Mouse (Mus musculus) urinary bladder, postnatal 14 days (tissue): ENCODE measurements at regions not wholly inside any gene's neighbourhood (a gene's known extent, or its start where the extent isn't known, plus 50 kb on each side); places are given as distances from the start of the nearest gene placed in this dataset.

Experiments used
- DNase-seq: peaks from one replicate; pipeline ENCODE4 v3.0.0; 2021; ENCODE audit warnings: low spot score

- no peak for DNase-seq
These were observed 277.1 kb upstream of the Atp5g3 start for GRCm38 (mm10) chr2:74187963-74188790.

GRCm38 (mm10) chr2:74178106-74178505 lies 267.0 kb upstream of the Atp5g3 start:
- DNase-seq: no peak

- no peak for DNase-seq
These were observed 257.8 kb upstream of the Atp5g3 start for GRCm38 (mm10) chr2:74168776-74169570.

DNA sequence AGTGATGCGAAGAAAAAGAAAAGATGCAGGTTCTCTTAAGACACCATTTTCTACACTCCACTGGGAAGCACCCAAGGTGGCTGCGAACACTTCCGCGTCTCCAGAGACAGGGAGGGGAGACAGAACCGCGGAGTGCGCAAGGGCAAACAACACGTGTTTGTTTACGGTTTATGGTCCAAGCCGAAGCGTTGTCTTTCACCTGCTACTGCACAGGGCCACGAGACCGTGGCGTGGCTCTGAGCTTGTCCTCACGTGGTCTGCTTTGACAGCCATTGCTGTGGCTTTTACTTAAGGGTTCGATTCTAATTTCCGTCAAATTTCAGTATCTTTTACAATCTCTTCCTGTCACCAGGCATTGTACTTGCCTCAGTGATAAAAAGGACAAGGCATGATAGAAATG lies 257.2 kb upstream of the Atp5g3 start:
- DNase-seq: no peak

DNA sequence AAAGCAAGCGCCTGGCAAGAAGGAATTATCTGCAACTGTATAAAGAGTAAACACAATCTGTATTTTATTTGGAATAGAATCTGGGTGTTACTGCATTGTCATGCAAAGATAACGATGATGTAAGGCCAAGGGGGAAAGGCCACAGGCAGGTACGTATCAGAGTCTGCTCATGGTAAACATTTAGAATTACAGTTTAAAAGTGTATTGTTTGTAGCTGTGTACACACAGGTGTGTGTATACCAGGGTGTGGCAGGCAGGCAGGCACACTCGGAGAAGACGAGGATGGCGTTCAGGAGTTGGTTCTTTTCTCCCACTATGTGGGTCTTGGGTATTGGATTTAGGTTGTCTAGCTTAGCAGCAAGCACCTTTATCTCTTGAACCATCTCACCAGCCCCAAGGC lies 242.9 kb upstream of the Atp5g3 start:
- no peak for DNase-seq

- DNase-seq: no peak
These were observed 242.2 kb upstream of the Atp5g3 start for GRCm38 (mm10) chr2:74153247-74153850.

- DNase-seq: no peak
These were observed 241.6 kb upstream of the Atp5g3 start for GRCm38 (mm10) chr2:74152534-74153246.

DNA sequence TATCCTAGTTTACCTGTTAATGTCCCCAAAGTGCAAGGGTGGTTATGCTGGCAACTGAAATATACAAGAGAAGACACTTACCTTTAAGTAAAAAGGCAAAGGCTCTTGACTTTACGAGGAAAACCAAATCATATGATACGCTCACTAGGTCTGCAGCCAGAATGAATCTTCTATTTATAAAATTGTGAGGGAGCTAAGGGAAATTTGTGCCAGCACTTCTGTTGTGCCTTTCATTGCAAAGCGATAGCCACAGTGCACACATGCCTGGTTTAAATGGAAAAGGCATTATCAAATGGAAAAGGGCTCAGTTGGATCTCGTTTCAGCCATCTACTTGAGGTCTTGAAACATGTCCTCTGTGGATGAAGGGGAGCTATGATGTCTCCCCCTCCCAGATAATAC lies 236.1 kb upstream of the Atp5g3 start:
- DNase-seq: no peak

GRCm38 (mm10) chr2:74136624-74137003 lies 225.5 kb upstream of the Atp5g3 start:
- no peak for DNase-seq

- no peak for DNase-seq
These were observed 225.0 kb upstream of the Atp5g3 start for GRCm38 (mm10) chr2:74135963-74136623.

DNA sequence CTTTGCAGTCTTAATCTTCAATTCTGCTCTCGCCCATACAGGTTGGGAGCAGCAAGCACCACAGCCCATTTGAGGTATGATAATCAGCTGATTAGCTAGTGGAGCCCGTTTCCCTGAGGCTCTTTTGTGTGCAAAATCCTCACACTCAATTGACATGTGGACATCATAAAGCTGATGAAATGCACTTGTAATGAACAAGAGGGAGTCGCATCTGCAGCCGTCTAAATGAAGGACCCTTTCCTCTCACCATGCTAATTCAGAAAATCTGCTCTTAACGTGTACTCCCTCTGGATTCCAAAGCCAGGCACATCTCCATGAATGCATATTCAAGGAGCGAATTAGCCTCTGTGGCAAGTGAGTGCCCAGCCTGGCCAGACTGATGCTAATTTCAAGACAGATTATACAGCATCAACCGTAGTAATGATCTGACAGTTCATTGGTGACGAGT lies 219.0 kb upstream of the Atp5g3 start:
- DNase-seq: no peak

- DNase-seq: no peak
These were observed 217.8 kb upstream of the Atp5g3 start for GRCm38 (mm10) chr2:74128782-74129538.

DNA sequence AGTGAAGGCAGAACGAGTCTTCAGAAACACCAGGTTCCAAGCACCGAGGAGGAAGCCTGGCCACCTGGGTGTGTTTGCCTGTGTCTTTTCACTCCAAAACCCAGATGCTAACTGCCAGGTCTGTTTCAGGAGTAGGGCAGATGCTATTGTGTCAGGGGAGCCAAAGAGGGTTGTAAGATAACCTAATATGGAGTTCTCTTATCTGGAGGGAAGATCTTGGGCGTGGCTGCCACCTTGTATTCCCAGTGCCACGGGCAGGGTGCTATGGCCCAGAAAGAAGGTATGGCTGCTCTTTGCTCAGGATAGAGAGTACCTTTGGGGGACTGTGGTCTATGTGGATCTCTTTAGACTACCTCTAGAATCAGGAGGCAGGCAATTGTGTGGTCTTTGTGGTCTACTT lies 216.0 kb upstream of the Atp5g3 start:
- no peak for DNase-seq

DNA sequence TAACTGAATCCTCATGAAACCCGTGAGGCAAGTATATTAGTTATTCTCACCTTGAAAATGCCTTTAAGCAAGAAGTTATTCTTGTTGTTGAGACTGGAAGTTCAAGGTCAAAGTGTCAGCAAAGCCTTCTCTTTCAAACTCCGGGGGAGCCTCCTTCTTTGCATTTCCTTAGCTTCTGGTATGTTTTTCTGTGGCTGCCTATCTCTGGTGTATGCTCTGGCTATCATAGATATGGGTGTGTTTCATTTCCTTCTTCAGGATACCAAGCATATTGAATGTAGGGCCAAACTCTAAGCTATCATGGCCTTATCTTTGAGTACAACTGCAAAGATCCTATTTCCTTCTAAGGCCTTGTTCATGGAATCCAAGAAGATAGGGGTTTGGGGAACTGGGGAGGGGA lies 213.1 kb upstream of the Atp5g3 start:
- no peak for DNase-seq

DNA sequence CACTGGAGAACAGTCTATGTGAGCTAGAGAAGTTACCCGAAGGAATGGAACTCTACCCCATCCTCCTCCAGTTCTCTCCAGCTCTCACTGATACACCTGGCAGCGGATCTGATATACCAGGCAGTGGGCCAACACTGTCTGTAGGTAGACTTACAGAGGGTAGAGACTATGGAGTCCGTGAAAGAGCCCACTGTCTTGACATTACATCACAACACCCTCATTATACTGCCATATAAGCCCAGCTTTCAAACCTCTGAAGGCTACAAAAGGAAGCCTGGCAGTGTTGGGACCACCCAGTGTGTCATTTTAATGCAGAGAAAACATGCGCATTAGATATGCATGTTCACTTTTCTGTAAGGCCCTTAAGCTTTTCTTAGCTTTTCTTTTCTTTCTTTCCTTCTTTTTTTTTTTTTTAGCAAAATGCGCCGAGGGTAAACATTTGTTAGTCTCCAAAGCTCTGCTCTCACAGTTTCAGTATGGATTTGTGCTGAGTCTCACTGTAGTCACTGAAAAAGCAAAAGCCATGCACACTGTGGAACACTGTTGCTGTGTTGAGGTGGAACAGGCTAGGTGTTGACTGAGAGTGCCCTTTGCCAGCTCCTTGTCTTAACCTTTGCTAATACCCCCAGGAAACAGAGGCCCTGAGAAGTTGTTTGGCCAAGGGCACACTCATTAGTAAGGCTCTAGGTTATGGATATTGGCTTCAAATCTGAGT lies 212.4 kb upstream of the Atp5g3 start:
- no peak for DNase-seq

GRCm38 (mm10) chr2:74122937-74123336 lies 211.8 kb upstream of the Atp5g3 start:
- DNase-seq: no peak

- DNase-seq: no peak
These were observed 208.9 kb upstream of the Atp5g3 start for GRCm38 (mm10) chr2:74120051-74120450.

DNA sequence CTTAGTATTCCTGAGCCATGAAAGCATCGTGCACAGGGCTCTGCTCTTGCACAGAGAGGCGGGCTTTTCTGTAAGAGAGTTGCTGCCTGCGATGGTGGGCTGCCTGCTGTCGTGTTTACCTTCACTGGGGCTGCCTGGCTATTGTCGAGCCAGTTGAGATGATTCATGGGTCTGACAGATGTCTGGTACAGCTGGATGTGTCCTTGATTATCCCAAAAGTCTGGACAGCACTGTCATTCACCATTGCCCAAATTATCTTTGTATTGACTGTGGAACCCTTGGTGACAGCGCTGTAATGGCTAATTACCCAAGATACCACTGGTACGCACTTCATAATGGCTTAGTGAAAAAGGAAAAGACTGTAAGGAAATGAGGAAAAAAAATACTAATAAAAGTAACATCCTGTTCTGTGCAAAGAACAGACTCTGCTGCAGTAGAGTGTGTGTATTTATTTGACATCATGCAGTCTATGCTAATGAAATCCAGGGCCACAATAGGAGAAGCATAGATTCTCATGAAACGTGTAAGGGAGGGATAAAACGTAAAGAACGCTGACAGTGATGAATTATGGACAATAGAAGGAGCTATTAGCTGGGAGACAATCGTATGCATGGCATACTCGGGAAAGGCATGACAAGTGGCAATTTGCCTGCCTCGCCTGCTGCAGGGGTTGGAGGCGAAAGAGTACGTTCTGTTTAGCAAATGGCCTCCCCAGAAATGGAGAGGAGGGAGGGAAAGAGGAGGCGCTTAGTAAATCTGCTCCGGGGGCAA lies 208.2 kb upstream of the Atp5g3 start:
- no peak for DNase-seq

- no peak for DNase-seq
These were observed 195.3 kb upstream of the Atp5g3 start for GRCm38 (mm10) chr2:74106472-74106871.
